Mouse (Mus musculus): ENCODE results near the gene Slc35e2. TPM values are rescaled to one million over a fixed set of nuclear protein-coding genes. Genes with fewer than 3 reads are reported as not detected.
"Not testable (repeated sequence)": the region's sequence is repeated elsewhere in the genome, so short reads cannot be mapped to it uniquely, and the experiment has no call there.

Slc35e2 gene
- total RNA-seq (2021): 10 to 100 TPM; 49.6 to 52.6 TPM

- intact Hi-C loops (cut with DNase I): no loop called here
- DNase-seq (ENCODE audit: low spot score in 2 of 2): peak; percentile 97 to 98
These were observed at the start of gene Slc35e2 for GRCm38 (mm10) chr4:155601091-155601996. Gene Slc35e2, plus strand, starts transcription at chr4:155601416.

GRCm38 (mm10) chr4:155552917-155553532 is 48.2 kb upstream of the Slc35e2 start:
- intact Hi-C loops (cut with DNase I): no loop called here
- no peak for DNase-seq (ENCODE audit: low spot score in 2 of 2)

GRCm38 (mm10) chr4:155554880-155555279 is 46.3 kb upstream of the Slc35e2 start:
- intact Hi-C loops (cut with DNase I): no loop called here
- no peak for DNase-seq (ENCODE audit: low spot score in 2 of 2)

- intact Hi-C loops (cut with DNase I): no loop called here
- no peak for DNase-seq (ENCODE audit: low spot score in 2 of 2)
These were observed 45.8 kb upstream of the Slc35e2 start for GRCm38 (mm10) chr4:155555464-155555863.

- intact Hi-C loops (cut with DNase I): no loop called here
- DNase-seq (ENCODE audit: low spot score in 2 of 2): no peak
These were observed 41.8 kb upstream of the Slc35e2 start for GRCm38 (mm10) chr4:155559454-155559853.

GRCm38 (mm10) chr4:155560932-155561331 is 40.3 kb upstream of the Slc35e2 start:
- no peak for DNase-seq (ENCODE audit: low spot score in 2 of 2)
- intact Hi-C loops (cut with DNase I): no loop called here

GRCm38 (mm10) chr4:155561661-155562442 is 39.4 kb upstream of the Slc35e2 start, which contains the start of gene Nadk:
Gene Nadk, plus strand, starts transcription at chr4:155562378.
- DNase-seq (ENCODE audit: low spot score in 2 of 2): no peak
- intact Hi-C loops (cut with DNase I): no loop called here

GRCm38 (mm10) chr4:155562725-155563399 is 38.4 kb upstream of the Slc35e2 start:
- peak; percentile 35 to 41 for DNase-seq (ENCODE audit: low spot score in 2 of 2)
- intact Hi-C loops (cut with DNase I): no loop called here

- intact Hi-C loops (cut with DNase I): loop anchor here (2.0 kb wide), 1 partner anchor 73 kb away; the partner anchor contains the start of gene Gnb1
- DNase-seq (ENCODE audit: low spot score in 2 of 2): peak; percentile 93 to 95
These were observed 37.6 kb upstream of the Slc35e2 start for GRCm38 (mm10) chr4:155563400-155564231.

GRCm38 (mm10) chr4:155564315-155565069 is 36.7 kb upstream of the Slc35e2 start:
- intact Hi-C loops (cut with DNase I): loop anchor here (2.0 kb wide), 1 partner anchor 74 kb away; the partner anchor contains the start of gene Gnb1
- DNase-seq (ENCODE audit: low spot score in 2 of 2): no peak

- no peak for DNase-seq (ENCODE audit: low spot score in 2 of 2)
- intact Hi-C loops (cut with DNase I): no loop called here
These were observed 34.7 kb upstream of the Slc35e2 start for GRCm38 (mm10) chr4:155566555-155566954.

GRCm38 (mm10) chr4:155568170-155568569 is 33.0 kb upstream of the Slc35e2 start:
- intact Hi-C loops (cut with DNase I): loop anchor here (1.0 kb wide), 1 partner anchor 87 kb away; no protein-coding TSS in a partner anchor
- no peak for DNase-seq (ENCODE audit: low spot score in 2 of 2)

- intact Hi-C loops (cut with DNase I): loop anchor here (1.0 kb wide), 1 partner anchor 88 kb away; no protein-coding TSS in a partner anchor
- no peak for DNase-seq (ENCODE audit: low spot score in 2 of 2)
These were observed 32.4 kb upstream of the Slc35e2 start for GRCm38 (mm10) chr4:155568632-155569370.

GRCm38 (mm10) chr4:155569818-155570217 is 31.4 kb upstream of the Slc35e2 start:
- intact Hi-C loops (cut with DNase I): loop anchor here (10.0 kb wide), 1 partner anchor 205 kb away; the partner anchor contains the start of gene Prkcz
- DNase-seq (ENCODE audit: low spot score in 2 of 2): no peak

GRCm38 (mm10) chr4:155570315-155570714 is 30.9 kb upstream of the Slc35e2 start:
- intact Hi-C loops (cut with DNase I): loop anchor here (10.0 kb wide), 1 partner anchor 206 kb away; the partner anchor contains the start of gene Prkcz
- DNase-seq (ENCODE audit: low spot score in 2 of 2): not testable (repeated sequence)

- DNase-seq (ENCODE audit: low spot score in 2 of 2): no peak
- intact Hi-C loops (cut with DNase I): loop anchor here (10.0 kb wide), 1 partner anchor 207 kb away; the partner anchor contains the start of gene Prkcz
These were observed 29.8 kb upstream of the Slc35e2 start for GRCm38 (mm10) chr4:155571442-155571841.

GRCm38 (mm10) chr4:155573155-155573554 is 28.1 kb upstream of the Slc35e2 start:
- DNase-seq (ENCODE audit: low spot score in 2 of 2): no peak
- intact Hi-C loops (cut with DNase I): loop anchor here (10.0 kb wide), 1 partner anchor 208 kb away; the partner anchor contains the start of gene Prkcz

All from left cerebral cortex, postnatal 36 days (tissue).